Mouse (Mus musculus) liver, adult 2 months (tissue): ENCODE results near the gene Gna15. TPM values are rescaled to one million over a fixed set of nuclear protein-coding genes. Genes with fewer than 3 reads are reported as not detected.

ENCODE experiments used
- DNase-seq: peaks from one replicate; pipeline ENCODE4 v3.0.0-alpha.2; 2011; ENCODE audit warnings: low read depth, low spot score; ENCODE audit errors: extremely low read depth
- H3K27ac ChIP-seq: fragments of 200-500 bp; replicated peaks from 2 replicates; pipeline ENCODE4 v1.5.1; 2012; ENCODE audit warnings: low read depth, mild to moderate bottlenecking, control low read depth, inconsistent platforms, low read length; ENCODE audit not compliant: insufficient read depth
- H3K27me3 ChIP-seq: fragments of 200-500 bp; 2 replicates; pipeline ENCODE4 v1.6.1; 2012; ENCODE audit warnings: mild to moderate bottlenecking, moderate library complexity, low read length, inconsistent platforms; ENCODE audit not compliant: control insufficient read depth, insufficient read depth
- H3K36me3 ChIP-seq: fragments of 200-500 bp; 2 replicates; pipeline ENCODE4 v1.6.1; 2012; ENCODE audit warnings: low read length, inconsistent platforms; ENCODE audit not compliant: control insufficient read depth, insufficient read depth
- H3K4me1 ChIP-seq: fragments of 200-500 bp; 2 replicates; pipeline ENCODE4 v1.6.1; 2011; ENCODE audit warnings: low read length; ENCODE audit not compliant: control insufficient read depth, insufficient read depth
- H3K4me3 ChIP-seq: fragments of 200-500 bp; 2 replicates; pipeline ENCODE4 v1.5.1; 2011; ENCODE audit warnings: low read depth, mild to moderate bottlenecking, control low read depth, low read length, moderate library complexity; ENCODE audit not compliant: insufficient read depth
- H3K79me2 ChIP-seq: fragments of 200-500 bp; 2 replicates; pipeline ENCODE4 v1.6.1; 2012; ENCODE audit warnings: inconsistent platforms, mild to moderate bottlenecking, low read length, moderate library complexity; ENCODE audit not compliant: control insufficient read depth, insufficient read depth
- H3K9ac ChIP-seq: fragments of 200-500 bp; 2 replicates; pipeline ENCODE4 v1.6.1; 2012; ENCODE audit warnings: low read depth, mild to moderate bottlenecking, control low read depth, inconsistent platforms, low read length
- CTCF ChIP-seq: fragments of 200-500 bp; IDR thresholded peaks from 2 replicates; pipeline ENCODE4 v1.5.1; 2011; ENCODE audit warnings: low read depth, low read length, control low read depth
- POLR2A ChIP-seq: fragments of 200-500 bp; IDR thresholded peaks from 2 replicates; pipeline ENCODE4 v1.6.1; 2011; ENCODE audit warnings: low read length, control low read depth; ENCODE audit not compliant: insufficient read depth; ENCODE audit errors: extremely low read depth
- WGBS: fragments of 180-500 bp; shearing (Covaris S2); methylation state at CpG from one replicate; pipeline ENCODE4 v1.1.7; 2018; 5-methylcytosine and 5-hydroxymethylcytosine counted together
- polyA plus RNA-seq: library from polyadenylated mRNA; depleted of rRNA; stranded (reverse); fragments of >200 nt; gene quantifications from 2 replicates; pipeline ENCODE4 v1.2.3, GENCODE M21; 2012
- total RNA-seq: library from RNA; depleted of rRNA; stranded (reverse); fragments of >200 nt; gene quantifications from 2 replicates; pipeline ENCODE4 v1.2.3, GENCODE M21; 2014

The Gna15 gene
- total and polyA plus RNA-seq, 2 experiments = 0.64 to 1.1 TPM

DNA sequence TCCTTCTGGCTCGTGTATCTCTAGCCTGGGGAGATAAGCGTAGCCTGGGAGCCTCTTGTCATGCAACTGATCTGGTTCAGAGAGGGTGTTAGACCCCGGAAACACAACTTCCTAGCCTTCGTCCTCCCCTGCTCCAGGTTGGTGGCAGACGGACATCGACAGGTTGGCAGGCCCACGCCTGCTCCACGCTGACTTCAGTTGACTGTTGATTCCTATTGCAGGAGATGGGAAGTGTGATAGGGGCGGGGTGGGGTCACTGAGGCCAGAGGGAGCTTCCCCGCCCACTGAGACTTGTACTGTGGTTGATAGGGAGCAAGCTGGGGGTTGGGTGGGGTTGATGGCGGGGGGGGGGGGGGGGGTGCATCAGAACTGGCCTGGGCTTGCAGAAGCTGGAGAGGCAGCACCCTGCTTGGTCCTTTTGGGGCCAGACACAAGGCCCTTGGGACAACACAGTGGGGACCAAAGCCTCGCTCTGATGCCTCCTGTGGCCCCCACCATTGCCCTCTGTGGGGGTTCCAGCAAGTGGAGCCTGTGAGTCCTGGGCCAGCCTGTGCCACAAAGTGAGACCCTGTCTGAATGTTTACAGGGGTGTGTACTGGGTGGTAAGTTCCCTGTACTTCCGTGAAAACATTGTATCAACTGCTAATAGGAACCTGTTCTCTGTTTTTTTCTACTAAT, 1.1 kb upstream of the Gna15 start:
- no peak overlapping the region for H3K9ac ChIP-seq
- no peak overlapping the region for H3K27ac ChIP-seq
- WGBS = 73% methylated on average over 12 of the region's 13 CpGs
- TF ChIP-seq POLR2A (no peak), CTCF (no peak)
- no peaks in the 10 kb centered on the region for H3K79me2 ChIP-seq
- DNase-seq = no peak
- no peak overlapping the region for H3K4me3 ChIP-seq
- H3K4me1 ChIP-seq = no peaks in the 10 kb centered on the region
- H3K36me3 ChIP-seq = no peaks in the 10 kb centered on the region
- H3K27me3 ChIP-seq = no peaks in the 10 kb centered on the region

DNA sequence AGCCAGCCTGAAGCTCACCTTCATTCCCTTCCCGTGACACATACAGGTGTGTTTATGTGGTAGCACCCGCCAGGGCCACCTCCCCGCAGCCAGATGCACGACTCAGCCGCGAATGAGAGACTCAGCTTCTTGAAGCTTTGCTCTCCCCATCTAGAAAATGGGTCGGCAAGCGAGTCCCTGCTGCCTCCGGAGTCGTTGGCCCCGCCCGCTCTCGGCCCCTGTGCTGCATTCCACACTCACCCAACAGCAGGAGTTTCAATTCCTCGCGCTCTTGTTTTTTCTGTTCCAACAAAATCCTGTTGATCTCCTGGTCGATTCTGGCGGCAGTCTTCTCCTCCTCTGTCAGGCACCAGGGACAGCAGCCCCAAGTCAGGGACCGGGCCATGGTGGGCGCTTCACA, 455 bp downstream of the Gna15 start:
- H3K4me3 ChIP-seq = peak overlapping the region; percentile 22; the same call in 1 of the 2 replicates
- H3K36me3 ChIP-seq = no peaks in the 10 kb centered on the region
- H3K4me1 ChIP-seq = no peaks in the 10 kb centered on the region
- H3K9ac ChIP-seq = peak overlapping the region; percentile 41
- 36% methylated on average over 19 of the region's 19 CpGs for WGBS
- no peaks in the 10 kb centered on the region for H3K27me3 ChIP-seq
- peak overlapping the region; percentile 49 for H3K27ac ChIP-seq
- DNase-seq = no peak
- TF ChIP-seq CTCF (no peak), POLR2A (no peak)
- H3K79me2 ChIP-seq = no peaks in the 10 kb centered on the region

DNA sequence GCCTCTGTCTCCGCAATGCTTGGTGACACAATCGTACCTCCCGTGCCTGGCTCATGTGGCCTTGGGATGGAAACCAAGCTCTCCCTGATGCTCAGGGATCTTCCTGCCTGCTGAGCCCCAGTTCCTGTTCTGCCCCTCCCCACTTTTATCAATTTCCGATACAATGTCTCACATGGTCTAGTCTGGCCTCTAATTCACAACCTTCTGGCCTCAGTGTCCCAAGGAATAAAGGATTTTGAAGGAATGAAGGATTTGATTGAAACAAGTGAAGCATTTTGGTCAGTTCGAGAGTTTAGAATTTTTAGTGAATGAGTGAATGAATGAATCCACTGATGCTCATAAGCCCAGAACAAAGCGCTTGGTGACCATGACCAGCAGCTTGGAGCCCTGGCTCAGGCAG, 883 bp downstream of the Gna15 start:
- DNase-seq = no peak
- no peaks in the 10 kb centered on the region for H3K27me3 ChIP-seq
- WGBS = 68% methylated on average over 6 of the region's 6 CpGs
- H3K79me2 ChIP-seq = no peaks in the 10 kb centered on the region
- H3K4me3 ChIP-seq = no peak overlapping the region
- H3K4me1 ChIP-seq = no peaks in the 10 kb centered on the region
- no peak overlapping the region for H3K9ac ChIP-seq
- no peak for TF ChIP-seq POLR2A
- TF ChIP-seq CTCF = no peak
- H3K27ac ChIP-seq = no peak overlapping the region
- no peaks in the 10 kb centered on the region for H3K36me3 ChIP-seq

DNA sequence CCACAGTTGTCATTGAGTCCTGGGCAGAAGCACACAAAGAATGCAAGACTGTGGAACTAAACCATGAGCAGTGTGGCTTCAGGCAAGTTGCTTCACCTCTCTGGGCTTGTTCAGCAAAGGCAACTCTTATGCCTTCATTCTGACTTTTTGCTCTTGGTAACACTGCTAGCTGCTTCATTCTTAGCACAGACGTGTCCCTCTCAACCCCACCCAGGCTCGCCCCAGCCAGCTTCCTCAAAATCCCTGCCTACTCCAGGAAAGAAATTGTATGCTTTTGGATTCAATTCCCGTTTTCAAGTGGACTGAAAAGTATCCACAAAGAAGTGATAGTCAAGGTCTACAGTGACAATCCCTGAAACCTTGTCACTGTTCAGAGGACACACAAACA, 4.1 kb downstream of the Gna15 start:
- no peaks in the 10 kb centered on the region for H3K4me1 ChIP-seq
- WGBS = 70% methylated on average over 3 of the region's 3 CpGs
- no peaks in the 10 kb centered on the region for H3K36me3 ChIP-seq
- no peaks in the 10 kb centered on the region for H3K27me3 ChIP-seq
- no peak for TF ChIP-seq CTCF
- no peak for TF ChIP-seq POLR2A
- no peak overlapping the region for H3K27ac ChIP-seq
- no peak for DNase-seq
- H3K79me2 ChIP-seq = no peaks in the 10 kb centered on the region
- H3K9ac ChIP-seq = no peak overlapping the region
- no peak overlapping the region for H3K4me3 ChIP-seq

DNA sequence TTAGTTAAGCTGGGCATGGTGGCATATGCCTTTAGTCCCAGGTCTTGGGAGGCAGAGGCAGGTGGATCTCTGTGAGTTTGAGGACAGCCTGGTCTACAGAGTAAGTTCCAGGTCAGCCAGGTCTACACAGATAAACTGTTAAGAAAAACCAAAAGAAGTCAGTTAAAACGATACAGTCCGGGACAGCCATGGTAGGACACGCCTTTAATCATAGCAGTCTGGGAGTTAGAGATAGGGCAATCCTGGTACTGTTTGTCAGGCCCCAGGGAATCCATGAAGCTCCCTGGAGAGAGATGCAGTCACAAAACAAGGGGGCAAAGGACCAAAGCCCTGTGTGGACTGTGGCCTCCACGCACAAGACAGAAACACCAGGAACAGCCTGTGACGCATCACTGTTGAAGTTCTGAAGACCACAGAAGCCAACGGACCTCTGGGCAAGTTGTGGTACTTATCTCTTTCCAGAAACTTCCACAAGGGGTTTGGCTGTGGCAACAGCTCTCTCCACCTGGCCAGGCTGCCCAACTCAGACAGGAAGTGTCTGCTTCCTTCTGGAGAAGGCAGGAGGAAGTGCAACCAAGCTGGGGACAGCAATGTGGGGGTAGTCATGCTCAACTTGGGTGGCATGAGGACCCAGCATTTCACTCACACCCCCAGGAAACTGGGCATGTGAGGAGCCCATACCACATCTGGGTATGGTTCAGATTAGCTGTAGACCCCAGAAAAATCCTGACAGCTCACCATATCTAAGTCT, 4.6 kb downstream of the Gna15 start:
- TF ChIP-seq POLR2A (no peak), CTCF (no peak)
- DNase-seq = no peak
- Histone ChIP-seq H3K27ac (no peak overlapping the region), H3K27me3 (no peaks in the 10 kb centered on the region), H3K4me1 (no peaks in the 10 kb centered on the region), H3K79me2 (no peaks in the 10 kb centered on the region), H3K4me3 (no peak overlapping the region), H3K36me3 (no peaks in the 10 kb centered on the region), H3K9ac (no peak overlapping the region)
- WGBS = 68% methylated on average over 6 of the region's 6 CpGs

DNA sequence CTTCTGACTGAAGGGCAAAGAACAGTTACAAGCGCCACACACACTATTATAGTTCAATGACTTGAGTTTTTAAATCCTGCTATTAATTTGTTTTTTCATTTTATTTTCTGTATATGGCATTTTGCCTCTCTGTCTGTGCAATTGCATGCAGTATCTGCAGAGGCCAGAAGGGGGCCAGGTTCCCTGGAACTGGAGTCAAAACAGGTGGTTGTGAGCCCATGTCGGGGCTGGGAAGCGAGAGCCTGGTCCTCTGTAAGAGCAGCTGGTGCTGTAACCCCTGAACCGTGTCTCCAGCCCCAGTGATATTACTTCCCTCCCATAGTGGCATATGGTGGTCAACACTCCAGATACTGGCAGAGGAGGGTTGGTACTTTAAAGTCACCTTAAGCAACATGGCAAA, 5.5 kb downstream of the Gna15 start:
- Histone ChIP-seq H3K4me3 (no peak overlapping the region), H3K4me1 (no peaks in the 10 kb centered on the region), H3K9ac (no peak overlapping the region), H3K79me2 (no peaks in the 10 kb centered on the region), H3K27ac (no peak overlapping the region), H3K36me3 (no peaks in the 10 kb centered on the region), H3K27me3 (no peaks in the 10 kb centered on the region)
- peak; percentile 33 for DNase-seq
- TF ChIP-seq CTCF = peak; percentile 81
- no peak for TF ChIP-seq POLR2A
- 12% methylated on average over 4 of the region's 4 CpGs for WGBS
